Mouse (Mus musculus) retina, embryonic 14.5 days (tissue): ENCODE results near the gene Cpne6.

Experiments
- DNase-seq: peaks from one replicate; pipeline ENCODE4 v3.0.0-alpha.2; 2015; ENCODE audit warnings: low spot score

Gene Cpne6

DNA sequence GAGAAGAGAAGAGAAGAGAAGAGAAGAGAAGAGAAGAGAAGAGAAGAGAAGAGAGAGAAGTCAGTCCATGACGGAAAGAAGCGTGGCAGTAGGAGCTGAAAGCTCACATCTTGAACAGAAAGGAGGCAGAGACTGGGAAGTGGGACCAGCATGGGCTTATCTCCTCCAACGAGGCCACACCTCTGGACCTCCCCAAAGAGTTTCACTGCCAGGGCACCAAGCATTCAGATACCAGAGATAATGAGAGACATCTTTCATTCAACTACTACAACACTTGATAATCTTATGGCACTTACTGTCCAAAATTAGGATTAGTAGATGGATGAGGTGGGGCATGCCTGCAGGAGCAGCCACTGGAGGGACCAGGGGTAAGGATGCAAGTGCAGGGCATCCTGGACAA lies 45.5 kb downstream of the Cpne6 start:
- DNase-seq = no peak

DNA sequence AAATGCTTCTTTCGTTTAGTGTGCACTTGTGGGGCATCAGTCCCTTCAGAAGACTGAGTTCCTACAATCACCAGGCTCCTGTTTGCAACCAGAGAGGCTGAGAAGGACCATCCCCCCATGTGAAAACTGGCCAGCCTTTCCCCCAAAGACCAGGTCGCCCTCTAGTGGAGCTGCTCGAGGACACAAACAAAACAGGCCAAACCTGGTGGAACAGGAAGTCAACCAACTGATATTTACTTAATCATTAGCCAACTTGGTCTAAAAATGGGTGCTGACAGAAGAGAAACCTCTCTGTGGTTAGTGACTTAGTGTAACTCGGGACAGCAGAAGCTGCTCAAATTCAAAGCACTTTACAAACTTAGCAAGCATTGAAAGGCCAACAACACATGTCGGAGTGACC lies 46.8 kb downstream of the Cpne6 start:
- DNase-seq = peak; percentile 83

DNA sequence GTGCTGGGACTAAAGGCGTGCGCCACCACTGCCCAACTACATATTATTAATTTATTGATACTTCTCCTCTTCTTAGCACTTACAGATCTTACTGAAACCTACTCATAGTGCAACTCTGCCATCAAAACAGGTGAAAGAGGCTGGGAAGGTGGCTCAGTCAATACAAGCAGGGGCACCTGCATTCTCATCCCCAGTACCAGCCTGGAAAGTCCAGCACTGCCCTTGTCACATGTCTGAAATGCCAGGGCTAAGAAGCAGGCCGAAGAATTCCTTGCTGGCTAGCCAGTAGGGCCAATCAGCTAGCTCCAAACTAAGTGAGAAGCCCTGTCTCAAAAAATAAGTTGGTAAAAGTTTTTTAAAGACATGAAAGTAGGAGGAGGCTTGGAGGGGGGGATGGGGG lies 47.3 kb downstream of the Cpne6 start:
- DNase-seq = no peak

DNA sequence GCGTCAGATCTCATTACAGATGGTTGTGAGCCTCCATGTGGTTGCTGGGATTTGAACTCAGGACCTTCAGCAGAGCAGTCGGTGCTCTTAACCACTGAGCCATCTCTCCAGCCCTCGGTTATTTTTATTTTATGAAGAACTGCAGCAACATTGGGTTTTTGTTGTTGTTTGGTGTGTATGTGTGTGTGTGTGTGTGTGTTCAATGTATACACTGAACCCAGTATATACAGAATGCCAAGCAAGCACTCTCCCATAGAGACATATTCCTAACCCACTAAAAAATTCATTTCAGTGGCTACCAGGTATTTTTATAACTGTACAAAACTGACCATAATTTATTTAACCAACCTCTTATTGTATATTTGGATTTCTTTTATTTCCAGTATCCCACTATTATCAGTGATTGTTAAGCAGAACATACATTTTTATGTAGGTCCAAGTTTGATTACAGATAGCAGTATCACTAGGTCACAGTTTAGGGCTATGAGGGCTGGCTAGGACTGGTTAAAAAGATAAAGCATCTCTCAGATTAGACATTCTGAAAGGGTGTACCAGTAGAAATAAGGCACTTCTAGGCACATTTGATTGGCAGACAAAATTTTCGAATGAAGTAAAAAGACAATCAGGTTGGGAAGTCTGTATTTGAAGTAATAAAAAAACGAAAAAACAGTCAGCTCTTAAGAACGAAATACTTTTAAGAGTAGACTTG lies 48.6 kb downstream of the Cpne6 start:
- no peak for DNase-seq

DNA sequence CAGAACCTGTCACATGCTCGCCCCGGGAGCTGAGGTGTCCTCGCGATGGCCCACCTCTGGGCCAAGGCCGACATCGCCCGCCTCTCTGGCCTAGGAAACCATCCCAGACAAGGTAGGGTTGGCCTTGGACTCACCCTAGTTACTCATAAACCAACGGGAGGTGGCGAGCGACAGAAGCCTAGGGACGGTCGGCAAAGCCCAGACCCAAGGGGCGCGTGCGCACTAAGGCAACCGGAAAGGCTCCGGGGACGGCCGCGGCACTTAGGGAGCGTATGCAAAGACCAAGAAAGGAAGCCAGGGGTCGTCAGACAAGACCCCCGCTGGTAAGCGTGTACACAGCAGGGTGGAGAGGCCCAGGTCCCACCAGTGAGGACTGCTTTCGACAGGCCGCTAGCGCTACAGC lies 49.6 kb downstream of the Cpne6 start, which contains the start of gene Dcaf11:
Gene Dcaf11 (plus strand): TSS at position 208 of the 403 bp plus-strand sequence.
- peak; percentile 94 for DNase-seq

DNA sequence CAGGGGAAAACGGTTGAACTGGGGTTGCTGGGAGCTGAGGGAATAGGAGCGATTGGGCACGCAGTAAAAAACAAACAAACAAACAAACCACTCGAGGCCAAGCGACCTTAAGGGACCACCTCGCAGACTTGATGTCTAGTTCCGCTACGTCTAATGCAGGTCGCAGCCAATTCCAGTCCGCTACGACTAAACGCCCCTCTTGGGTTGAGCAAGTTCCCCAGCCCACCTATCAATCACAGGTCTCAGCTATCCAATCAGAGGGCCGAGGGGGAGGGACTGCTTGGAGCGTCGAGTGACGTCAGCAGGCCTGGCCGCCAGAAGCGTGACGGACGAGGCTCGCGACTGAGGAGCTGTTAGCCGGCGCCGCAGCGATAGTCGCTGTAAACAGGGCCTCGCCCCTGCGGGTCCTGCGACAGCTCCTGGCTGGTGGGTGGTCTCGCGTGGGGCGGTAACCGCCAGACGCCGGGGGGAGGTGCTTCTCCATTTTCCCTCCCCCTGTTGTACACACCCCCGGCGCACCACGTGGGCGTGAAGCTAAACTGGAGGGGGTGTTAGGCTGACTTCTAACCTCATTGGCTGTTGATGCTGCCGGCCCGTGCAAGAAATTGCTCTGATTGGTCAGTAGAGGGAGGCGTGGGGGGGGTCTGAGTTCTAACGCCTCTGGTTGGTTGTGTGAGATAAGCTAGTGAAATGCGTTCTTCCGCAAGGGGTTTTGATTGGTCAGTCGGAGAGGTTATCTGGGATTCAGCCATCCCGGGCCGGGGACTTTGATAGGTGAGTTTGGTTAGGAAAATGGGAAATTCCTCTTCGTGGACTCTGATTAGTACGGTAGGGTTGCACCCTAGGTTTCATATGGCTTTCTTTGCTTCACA lies 50.2 kb downstream of the Cpne6 start, which contains the start of gene A730061H03Rik:
Gene A730061H03Rik (minus strand): TSS at position 205 of the 872 bp plus-strand sequence.
- peak; percentile 99 for DNase-seq

DNA sequence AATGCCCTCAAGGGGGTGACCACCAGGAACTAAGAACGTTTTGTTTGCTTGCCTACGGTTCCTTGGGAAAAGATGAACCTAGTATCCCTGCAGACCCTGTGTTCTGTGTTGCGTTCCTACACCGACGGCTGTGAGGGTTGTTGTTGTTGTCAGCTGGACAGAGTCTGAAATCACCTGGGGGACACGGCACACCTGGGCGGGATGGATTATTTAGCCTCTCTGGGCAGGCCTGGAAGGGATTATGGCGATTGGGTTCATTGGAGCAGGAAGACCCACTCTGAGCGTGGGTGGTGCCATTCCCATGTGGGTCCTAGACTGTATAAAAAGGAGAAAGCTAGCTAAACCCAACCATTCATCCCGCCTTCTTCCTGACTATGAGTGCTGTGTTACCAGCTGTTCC lies 51.6 kb downstream of the Cpne6 start:
- DNase-seq = no peak

DNA sequence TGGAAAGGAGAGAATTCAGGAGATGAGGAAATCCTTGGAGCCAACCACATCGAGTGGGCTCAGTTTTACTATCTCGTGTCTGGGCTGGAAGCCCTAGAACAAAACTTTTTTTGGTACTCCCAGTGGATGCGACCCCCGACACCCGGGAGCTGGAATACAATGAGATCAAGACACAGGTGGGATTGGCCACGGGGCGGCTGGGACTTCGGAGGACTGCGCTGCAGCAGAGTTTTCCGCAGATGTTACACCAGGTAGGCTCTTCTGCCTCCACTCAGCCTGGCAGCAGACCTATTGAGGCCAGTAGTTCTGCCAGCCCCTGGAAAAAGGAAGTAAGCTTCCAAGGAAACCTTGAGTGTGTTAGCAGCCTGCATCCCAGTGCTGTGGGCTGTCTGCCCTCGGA lies 53.0 kb downstream of the Cpne6 start:
- no peak for DNase-seq

DNA sequence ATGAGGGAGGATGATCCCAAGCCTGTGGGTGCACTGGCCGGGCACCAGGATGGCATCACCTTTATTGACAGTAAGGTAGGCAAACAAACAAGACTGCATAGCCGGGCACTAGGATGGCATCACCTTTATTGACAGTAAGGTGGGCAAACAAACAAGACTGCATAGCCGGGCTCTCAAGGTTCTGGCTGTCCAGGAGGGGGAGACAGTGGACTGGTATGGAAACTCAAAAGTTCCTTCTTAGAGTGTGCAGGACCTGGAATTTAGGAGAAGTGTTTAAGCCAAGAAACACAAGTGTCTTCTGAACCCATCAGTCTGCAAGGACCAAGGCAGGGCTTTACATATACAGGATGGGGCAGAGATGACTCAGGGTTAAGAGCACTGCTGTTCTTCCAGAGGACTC lies 55.5 kb downstream of the Cpne6 start:
- DNase-seq = no peak
